Mouse (Mus musculus) spleen, postnatal 10 days (tissue): ENCODE measurements at regions not wholly inside any gene's neighbourhood (a gene's known extent, or its start where the extent isn't known, plus 50 kb on each side); places are given as distances from the start of the nearest gene placed in this dataset.
A peak's percentile ranks its signal among the peaks of the same experiment; 100 is the strongest.
"Not testable (repeated sequence)": the region's sequence is repeated elsewhere in the genome, so short reads cannot be mapped to it uniquely, and the experiment has no call there.

Experiments
- DNase-seq, 2 experiments: peaks; one replicate each; pipeline ENCODE4 v3.0.0; 2021 to 2022; ENCODE audit warnings: low spot score in 2 of 2

- DNase-seq = no peak
Observed at GRCm38 (mm10) chr15:60333573-60334306, 317.3 kb upstream of the 4933412E24Rik start.

- no peak for DNase-seq
Observed at GRCm38 (mm10) chr15:60317577-60317976, 301.2 kb upstream of the 4933412E24Rik start.

GRCm38 (mm10) chr15:60315210-60315609 is 298.8 kb upstream of the 4933412E24Rik start:
- DNase-seq = no peak

GRCm38 (mm10) chr15:60309909-60310308 is 293.5 kb upstream of the 4933412E24Rik start:
- DNase-seq = no peak

- DNase-seq = no peak
Observed at GRCm38 (mm10) chr15:60308968-60309367, 292.6 kb upstream of the 4933412E24Rik start.

GRCm38 (mm10) chr15:60308126-60308525 is 291.7 kb upstream of the 4933412E24Rik start:
- no peak for DNase-seq

- no peak for DNase-seq
Observed at GRCm38 (mm10) chr15:60303501-60303900, 287.1 kb upstream of the 4933412E24Rik start.

- DNase-seq = no peak
Observed at GRCm38 (mm10) chr15:60301939-60302338, 285.5 kb upstream of the 4933412E24Rik start.

GRCm38 (mm10) chr15:60285321-60285720 is 268.9 kb upstream of the 4933412E24Rik start:
- no peak for DNase-seq

- no peak for DNase-seq
Observed at GRCm38 (mm10) chr15:60280378-60280777, 264.0 kb upstream of the 4933412E24Rik start.

GRCm38 (mm10) chr15:60253661-60254060 is 237.2 kb upstream of the 4933412E24Rik start:
- DNase-seq = not testable (repeated sequence)

- DNase-seq = no peak
Observed at GRCm38 (mm10) chr15:60226335-60226938, 210.0 kb upstream of the 4933412E24Rik start.

- DNase-seq = no peak
Observed at GRCm38 (mm10) chr15:60195070-60195469, 178.7 kb upstream of the 4933412E24Rik start.

GRCm38 (mm10) chr15:60193157-60193556 is 176.7 kb upstream of the 4933412E24Rik start:
- no peak for DNase-seq

- DNase-seq = peak in 1 of 2 experiments; percentile 16
Observed at GRCm38 (mm10) chr15:60187002-60187715, 170.7 kb upstream of the 4933412E24Rik start.

- peak in 1 of 2 experiments; percentile 21 for DNase-seq
Observed at GRCm38 (mm10) chr15:60141554-60142070, 125.2 kb upstream of the 4933412E24Rik start.

GRCm38 (mm10) chr15:60136671-60137070 is 120.3 kb upstream of the 4933412E24Rik start:
- DNase-seq = no peak

- no peak for DNase-seq
Observed at GRCm38 (mm10) chr15:60134515-60134914, 118.1 kb upstream of the 4933412E24Rik start.

GRCm38 (mm10) chr15:60132701-60133100 is 116.3 kb upstream of the 4933412E24Rik start:
- no peak for DNase-seq

- DNase-seq = no peak
Observed at GRCm38 (mm10) chr15:60124461-60124860, 108.0 kb upstream of the 4933412E24Rik start.

- no peak for DNase-seq
Observed at GRCm38 (mm10) chr15:60119926-60120325, 103.5 kb upstream of the 4933412E24Rik start.

- no peak for DNase-seq
Observed at GRCm38 (mm10) chr15:60111885-60112284, 95.5 kb upstream of the 4933412E24Rik start.
